Mouse (Mus musculus) olfactory bulb, adult 2 months (tissue): Measurements from ENCODE around the gene Snrpf. TPM values are rescaled to one million over a fixed set of nuclear protein-coding genes. Genes with fewer than 3 reads are reported as not detected.

Experiments used
- H3K27ac ChIP-seq: fragments of 200-500 bp; 2 replicates; pipeline ENCODE4 v1.5.1; 2012; ENCODE audit warnings: low read depth, low read length; ENCODE audit not compliant: insufficient read depth
- H3K4me1 ChIP-seq: fragments of 200-500 bp; 2 replicates; pipeline ENCODE4 v1.6.1; 2012; ENCODE audit warnings: low read length; ENCODE audit not compliant: control insufficient read depth, insufficient read depth
- H3K4me3 ChIP-seq: fragments of 200-500 bp; 2 replicates; pipeline ENCODE4 v1.5.1; 2012; ENCODE audit warnings: mild to moderate bottlenecking, low read depth, low read length, moderate library complexity; ENCODE audit not compliant: insufficient read depth
- CTCF ChIP-seq: fragments of 200-500 bp; IDR thresholded peaks from 2 replicates; pipeline ENCODE4 v1.5.1; 2012; ENCODE audit warnings: low read depth, mild to moderate bottlenecking, low read length, moderate library complexity; ENCODE audit not compliant: insufficient read depth
- POLR2A ChIP-seq: fragments of 200-500 bp; IDR thresholded peaks from 2 replicates; pipeline ENCODE4 v1.6.1; 2012; ENCODE audit warnings: mild to moderate bottlenecking, low read depth, low read length, moderate library complexity; ENCODE audit not compliant: insufficient read depth
- WGBS: fragments of 180-500 bp; shearing (Covaris S2); methylation state at CpG from one replicate; pipeline ENCODE4 v1.1.7; 2018; 5-methylcytosine and 5-hydroxymethylcytosine counted together
- polyA plus RNA-seq: library from polyadenylated mRNA; stranded (reverse); fragments of >200 nt; gene quantifications from 2 replicates; pipeline ENCODE4 v1.2.4, GENCODE M21; 2012; ENCODE audit warnings: low replicate concordance; ENCODE audit not compliant: missing spikeins, insufficient read depth, insufficient read length

Snrpf gene
- polyA plus RNA-seq, 1 experiment: not detected

- WGBS: 66% methylated on average over 8 of the region's 8 CpGs
- no peak overlapping the region for H3K27ac ChIP-seq
Observed at GRCm38 (mm10) chr10:93614850-93615249, 25.3 kb upstream of the Snrpf start.

GRCm38 (mm10) chr10:93611419-93612007 lies 22.0 kb upstream of the Snrpf start:
- 39% methylated on average over 18 of the region's 18 CpGs for WGBS
- no peak overlapping the region for H3K4me3 ChIP-seq

More at GRCm38 (mm10) chr10:93614850-93615249, 25.3 kb upstream of the Snrpf start:
- Histone ChIP-seq H3K4me3 (no peak overlapping the region), H3K4me1 (no peaks in the 10 kb centered on the region)
- TF ChIP-seq CTCF: no peak
- TF ChIP-seq POLR2A: no peak

GRCm38 (mm10) chr10:93610896-93611295 lies 21.4 kb upstream of the Snrpf start:
- 96% methylated on average over 1 of the region's 1 CpGs for WGBS
- TF ChIP-seq POLR2A: no peak
- no peak for TF ChIP-seq CTCF
- H3K27ac ChIP-seq: no peak overlapping the region
- no peak overlapping the region for H3K4me3 ChIP-seq
- no peaks in the 10 kb centered on the region for H3K4me1 ChIP-seq

More at GRCm38 (mm10) chr10:93611419-93612007, 22.0 kb upstream of the Snrpf start:
- no peaks in the 10 kb centered on the region for H3K4me1 ChIP-seq
- TF ChIP-seq POLR2A: no peak
- TF ChIP-seq CTCF: no peak
- no peak overlapping the region for H3K27ac ChIP-seq

- 95% methylated on average over 7 of the region's 7 CpGs for WGBS
- TF ChIP-seq POLR2A (no peak), CTCF (no peak)
- no peak overlapping the region for H3K27ac ChIP-seq
Observed at GRCm38 (mm10) chr10:93609236-93609635, 19.7 kb upstream of the Snrpf start.

GRCm38 (mm10) chr10:93608051-93608450 lies 18.5 kb upstream of the Snrpf start:
- H3K4me3 ChIP-seq: no peak overlapping the region
- TF ChIP-seq CTCF: no peak
- no peak for TF ChIP-seq POLR2A
- WGBS: 39% methylated on average over 9 of the region's 9 CpGs
- H3K4me1 ChIP-seq: no peaks in the 10 kb centered on the region
- H3K27ac ChIP-seq: no peak overlapping the region

More at GRCm38 (mm10) chr10:93609236-93609635, 19.7 kb upstream of the Snrpf start:
- no peaks in the 10 kb centered on the region for H3K4me1 ChIP-seq
- H3K4me3 ChIP-seq: no peak overlapping the region

- 90% methylated on average over 9 of the region's 9 CpGs for WGBS
- no peak overlapping the region for H3K27ac ChIP-seq
- no peak overlapping the region for H3K4me3 ChIP-seq
- no peaks in the 10 kb centered on the region for H3K4me1 ChIP-seq
- TF ChIP-seq CTCF (no peak), POLR2A (no peak)
Observed at GRCm38 (mm10) chr10:93606326-93606725, 16.8 kb upstream of the Snrpf start.

- TF ChIP-seq POLR2A (no peak), CTCF (no peak)
- no peak overlapping the region for H3K27ac ChIP-seq
- 98% methylated on average over 1 of the region's 1 CpGs for WGBS
- H3K4me1 ChIP-seq: no peaks in the 10 kb centered on the region
- H3K4me3 ChIP-seq: no peak overlapping the region
Observed at GRCm38 (mm10) chr10:93603256-93603655, 13.8 kb upstream of the Snrpf start.

- WGBS: 60% methylated on average over 5 of the region's 5 CpGs
- H3K4me3 ChIP-seq: no peak overlapping the region
- H3K4me1 ChIP-seq: no peaks in the 10 kb centered on the region
- H3K27ac ChIP-seq: no peak overlapping the region
- TF ChIP-seq POLR2A: no peak
- TF ChIP-seq CTCF: no peak
Observed at GRCm38 (mm10) chr10:93602309-93602708, 12.8 kb upstream of the Snrpf start.

- 80% methylated on average over 3 of the region's 3 CpGs for WGBS
- H3K4me1 ChIP-seq: no peaks in the 10 kb centered on the region
- no peak overlapping the region for H3K4me3 ChIP-seq
- no peak overlapping the region for H3K27ac ChIP-seq
- TF ChIP-seq CTCF (no peak), POLR2A (no peak)
Observed at GRCm38 (mm10) chr10:93596641-93597040, 7.1 kb upstream of the Snrpf start.

- 83% methylated on average over 4 of the region's 4 CpGs for WGBS
- no peak for TF ChIP-seq POLR2A
- TF ChIP-seq CTCF: no peak
Observed at GRCm38 (mm10) chr10:93595831-93596230, 6.3 kb upstream of the Snrpf start.

More at GRCm38 (mm10) chr10:93595831-93596230, 6.3 kb upstream of the Snrpf start:
- Histone ChIP-seq H3K27ac (no peak overlapping the region), H3K4me3 (no peak overlapping the region), H3K4me1 (no peaks in the 10 kb centered on the region)
